Mouse (Mus musculus): ENCODE measurements around the gene Plxdc2. TPM values are rescaled to one million over a fixed set of nuclear protein-coding genes. Genes with fewer than 3 reads are reported as not detected.

Plxdc2 gene
- polyA plus RNA-seq, 1 experiment from 2014 or later, result 66.6 TPM

DNA sequence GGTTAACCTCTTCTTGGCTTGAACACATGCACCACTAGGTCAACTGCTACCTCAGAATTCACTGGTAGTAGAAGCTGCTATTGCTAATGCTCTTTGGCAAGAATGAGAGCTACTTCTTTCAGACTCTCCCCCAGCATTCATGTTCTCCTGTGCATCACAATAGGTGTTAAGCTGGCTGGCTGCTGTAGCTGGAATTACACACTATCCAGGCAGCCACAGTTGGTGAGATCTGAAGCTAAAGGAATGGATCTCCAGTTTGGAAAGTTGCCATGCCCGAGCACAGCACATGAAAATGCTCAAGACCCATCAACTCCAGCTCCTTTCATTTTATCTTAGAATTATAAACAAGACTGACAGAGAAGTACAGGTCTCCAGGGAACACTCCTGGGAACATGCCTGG is 103.4 kb downstream of the Plxdc2 start:
- H3K4me2 ChIP-seq, result no peak overlapping the region
- no peak overlapping the region for H3K9ac ChIP-seq
- no peaks in the 10 kb centered on the region for H3K27me3 ChIP-seq (ENCODE audit: insufficient read depth, low read length)
- H3K36me3 ChIP-seq (ENCODE audit: insufficient read depth), result no peaks in the 10 kb centered on the region
- no peak overlapping the region for H3K27ac ChIP-seq (ENCODE audit: low read depth)
- peaks cover 8% of the 10 kb centered on the region for H3K4me1 ChIP-seq (ENCODE audit: insufficient read depth)
- DNase-seq (no peak), ATAC-seq (ENCODE audit: insufficient read depth) (no peak)
- H3K4me3 ChIP-seq (ENCODE audit: low read depth, low read length), result no peak overlapping the region
- WGBS, result 31% methylated on average over 1 of the region's 1 CpGs
- no peak for TF ChIP-seq CTCF (IDR thresholded peaks at IDR 0.05; ENCODE audit: low read depth)
- H3K9me3 ChIP-seq (ENCODE audit: low read depth, low read length), result no peaks in the 10 kb centered on the region

DNA sequence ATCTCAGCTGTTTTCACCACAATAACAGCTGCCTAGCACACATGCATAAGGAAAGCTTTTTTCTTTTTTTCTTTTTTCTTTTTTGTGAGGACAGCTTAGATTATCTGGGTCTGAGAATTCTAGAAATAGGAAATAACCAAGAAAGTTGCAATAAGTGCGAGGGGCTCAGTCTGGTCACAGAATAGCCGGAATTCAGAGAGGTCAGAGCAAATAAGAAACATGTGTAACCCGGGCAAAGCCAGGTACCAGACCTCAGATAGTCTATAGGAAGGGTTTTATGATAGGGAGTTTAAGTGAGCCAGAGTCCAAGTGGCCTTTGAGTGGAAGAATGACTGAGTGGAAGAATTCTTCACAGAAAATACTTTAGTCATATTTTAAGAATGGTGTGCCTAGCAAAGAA is 114.0 kb downstream of the Plxdc2 start:
- Histone ChIP-seq H3K27me3 (ENCODE audit: insufficient read depth, low read length) (no peaks in the 10 kb centered on the region), H3K9ac (no peak overlapping the region), H3K9me3 (ENCODE audit: low read depth, low read length) (no peaks in the 10 kb centered on the region), H3K36me3 (ENCODE audit: insufficient read depth) (no peaks in the 10 kb centered on the region), H3K4me1 (ENCODE audit: insufficient read depth) (no peaks in the 10 kb centered on the region), H3K4me3 (ENCODE audit: low read depth, low read length) (no peak overlapping the region), H3K4me2 (no peak overlapping the region), H3K27ac (ENCODE audit: low read depth) (no peak overlapping the region)
- WGBS, result 62% methylated on average over 3 of the region's 3 CpGs
- TF ChIP-seq CTCF (IDR thresholded peaks at IDR 0.05; ENCODE audit: low read depth), result no peak
- no peak for DNase-seq
- ATAC-seq (ENCODE audit: insufficient read depth), result no peak

GRCm38 (mm10) chr2:16483943-16484342 is 127.8 kb downstream of the Plxdc2 start:
- Histone ChIP-seq H3K9me3 (ENCODE audit: low read depth, low read length) (no peaks in the 10 kb centered on the region), H3K27ac (ENCODE audit: low read depth) (no peak overlapping the region), H3K27me3 (ENCODE audit: insufficient read depth, low read length) (no peaks in the 10 kb centered on the region), H3K9ac (no peak overlapping the region), H3K36me3 (ENCODE audit: insufficient read depth) (no peaks in the 10 kb centered on the region), H3K4me1 (ENCODE audit: insufficient read depth) (no peaks in the 10 kb centered on the region), H3K4me3 (ENCODE audit: low read depth, low read length) (no peak overlapping the region), H3K4me2 (no peak overlapping the region)
- DNase-seq (no peak), ATAC-seq (ENCODE audit: insufficient read depth) (no peak)
- no peak for TF ChIP-seq CTCF (IDR thresholded peaks at IDR 0.05; ENCODE audit: low read depth)
- 88% methylated on average over 2 of the region's 2 CpGs for WGBS

DNA sequence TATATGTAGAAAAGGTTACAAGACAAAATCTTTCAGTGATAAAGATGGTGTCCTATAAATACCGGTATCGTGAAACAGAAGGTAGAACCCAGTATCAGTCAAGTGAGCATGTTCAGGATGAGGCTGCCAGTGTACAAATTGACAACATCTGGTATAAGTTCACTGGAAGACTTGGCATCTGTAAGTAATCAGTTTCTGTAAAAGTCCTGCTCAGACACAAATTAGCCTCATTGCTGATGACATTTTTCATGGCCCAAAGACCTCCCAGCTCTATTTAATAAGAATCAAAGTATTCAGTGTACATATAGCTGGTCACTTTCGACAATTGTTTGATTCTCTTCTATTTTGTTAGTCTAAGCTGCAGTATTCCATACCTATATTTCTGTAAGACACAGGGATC is 129.9 kb downstream of the Plxdc2 start:
- H3K4me3 ChIP-seq (ENCODE audit: low read depth, low read length), result no peak overlapping the region
- no peak overlapping the region for H3K27ac ChIP-seq (ENCODE audit: low read depth)
- DNase-seq, result no peak
- no peak for ATAC-seq (ENCODE audit: insufficient read depth)
- no peak overlapping the region for H3K4me2 ChIP-seq
- no peaks in the 10 kb centered on the region for H3K27me3 ChIP-seq (ENCODE audit: insufficient read depth, low read length)
- H3K9me3 ChIP-seq (ENCODE audit: low read depth, low read length), result no peaks in the 10 kb centered on the region
- TF ChIP-seq CTCF (IDR thresholded peaks at IDR 0.05; ENCODE audit: low read depth), result no peak
- H3K36me3 ChIP-seq (ENCODE audit: insufficient read depth), result no peaks in the 10 kb centered on the region
- H3K9ac ChIP-seq, result no peak overlapping the region
- H3K4me1 ChIP-seq (ENCODE audit: insufficient read depth), result no peaks in the 10 kb centered on the region
- WGBS, result 69% methylated on average over 3 of the region's 3 CpGs

DNA sequence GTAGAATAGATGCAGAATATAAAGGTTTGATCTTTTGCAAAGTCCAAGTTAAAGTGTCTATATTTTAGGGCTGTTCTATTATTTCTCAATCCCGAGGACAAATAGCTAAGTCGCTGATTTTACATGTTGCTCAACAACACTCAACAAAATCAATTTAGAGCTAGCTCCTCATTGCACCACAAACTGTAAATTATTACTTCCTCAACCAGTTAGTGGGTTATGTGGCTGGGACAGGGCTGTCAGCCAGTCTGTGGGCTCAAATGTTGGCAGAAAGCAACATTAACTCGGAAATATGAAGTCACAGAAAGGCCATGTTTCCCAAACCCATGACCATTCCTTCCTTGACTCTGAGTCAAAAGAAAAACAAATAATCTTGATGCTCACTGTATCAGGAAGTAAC is 135.1 kb downstream of the Plxdc2 start:
- no peaks in the 10 kb centered on the region for H3K27me3 ChIP-seq (ENCODE audit: insufficient read depth, low read length)
- no peak for ATAC-seq (ENCODE audit: insufficient read depth)
- TF ChIP-seq CTCF (IDR thresholded peaks at IDR 0.05; ENCODE audit: low read depth), result no peak
- H3K9ac ChIP-seq, result no peak overlapping the region
- H3K36me3 ChIP-seq (ENCODE audit: insufficient read depth), result no peaks in the 10 kb centered on the region
- no peaks in the 10 kb centered on the region for H3K9me3 ChIP-seq (ENCODE audit: low read depth, low read length)
- no peak overlapping the region for H3K4me3 ChIP-seq (ENCODE audit: low read depth, low read length)
- H3K4me1 ChIP-seq (ENCODE audit: insufficient read depth), result no peaks in the 10 kb centered on the region
- DNase-seq, result peak; percentile 28
- WGBS, result 45% methylated on average over 3 of the region's 3 CpGs
- H3K27ac ChIP-seq (ENCODE audit: low read depth), result no peak overlapping the region
- no peak overlapping the region for H3K4me2 ChIP-seq

DNA sequence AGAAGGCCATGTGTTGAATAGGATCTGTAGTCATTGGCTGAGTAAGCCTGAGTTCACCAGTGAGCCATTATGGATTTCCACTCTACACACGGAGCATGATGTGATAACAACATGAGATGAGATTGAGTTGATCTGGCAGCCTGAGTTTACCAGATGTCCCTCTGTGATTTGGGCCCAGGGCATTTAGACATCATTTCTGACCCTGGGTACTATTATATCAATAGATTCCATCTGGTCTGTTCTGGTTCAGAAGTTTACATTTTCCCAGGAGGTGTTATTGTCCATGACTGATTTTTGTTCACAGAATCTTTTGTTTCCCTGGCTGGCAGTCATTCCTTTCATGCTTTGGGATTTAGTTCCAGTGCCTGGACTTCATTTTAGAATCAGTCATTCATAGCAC is 146.7 kb downstream of the Plxdc2 start:
- Histone ChIP-seq H3K36me3 (ENCODE audit: insufficient read depth) (no peaks in the 10 kb centered on the region), H3K4me2 (no peak overlapping the region), H3K9me3 (ENCODE audit: low read depth, low read length) (no peaks in the 10 kb centered on the region), H3K27me3 (ENCODE audit: insufficient read depth, low read length) (no peaks in the 10 kb centered on the region), H3K27ac (ENCODE audit: low read depth) (no peak overlapping the region), H3K4me3 (ENCODE audit: low read depth, low read length) (no peak overlapping the region), H3K9ac (no peak overlapping the region), H3K4me1 (ENCODE audit: insufficient read depth) (no peaks in the 10 kb centered on the region)
- TF ChIP-seq CTCF (IDR thresholded peaks at IDR 0.05; ENCODE audit: low read depth), result no peak
- no peak for DNase-seq
- 42% methylated on average over 1 of the region's 1 CpGs for WGBS
- no peak for ATAC-seq (ENCODE audit: insufficient read depth)

GRCm38 (mm10) chr2:16507540-16508230 is 151.6 kb downstream of the Plxdc2 start:
- 76% methylated on average over 3 of the region's 3 CpGs for WGBS
- no peak for TF ChIP-seq CTCF (IDR thresholded peaks at IDR 0.05; ENCODE audit: low read depth)
- DNase-seq, result no peak
- Histone ChIP-seq H3K36me3 (ENCODE audit: insufficient read depth) (peaks cover 3% of the 10 kb centered on the region; the same call in 1 of the 2 replicates), H3K4me2 (no peak overlapping the region), H3K27me3 (ENCODE audit: insufficient read depth, low read length) (no peaks in the 10 kb centered on the region), H3K9me3 (ENCODE audit: low read depth, low read length) (no peaks in the 10 kb centered on the region), H3K9ac (no peak overlapping the region), H3K27ac (ENCODE audit: low read depth) (no peak overlapping the region), H3K4me1 (ENCODE audit: insufficient read depth) (no peaks in the 10 kb centered on the region), H3K4me3 (ENCODE audit: low read depth, low read length) (no peak overlapping the region)
- no peak for ATAC-seq (ENCODE audit: insufficient read depth)

Measured in lung, embryonic 14.5 days (tissue).